Mouse (Mus musculus) liver, embryonic 16.5 days (tissue): Measurements from ENCODE around the gene Senp5. TPM values are rescaled to one million over a fixed set of nuclear protein-coding genes. Genes with fewer than 3 reads are reported as not detected.

Experiments used
- ATAC-seq: fragments of 200-750 bp; cut with Nextera tagmentation; 2 replicates; pipeline ENCODE4 v1.8.0; 2017; ENCODE audit warnings: low read depth, mild to moderate bottlenecking, moderate number of reproducible peaks, moderate library complexity
- H3K27ac ChIP-seq: fragments of 300-500 bp; sonication (generic); 2 replicates; pipeline ENCODE4 v1.5.1; 2014; ENCODE audit warnings: mild to moderate bottlenecking, low read length
- H3K27me3 ChIP-seq: fragments of 300-500 bp; sonication (generic); 2 replicates; pipeline ENCODE4 v1.6.1; 2014; ENCODE audit warnings: low read depth, low read length, mixed read lengths; ENCODE audit not compliant: control insufficient read depth, insufficient read depth
- H3K36me3 ChIP-seq: fragments of 300-500 bp; sonication (generic); 2 replicates; pipeline ENCODE4 v1.6.1; 2014; ENCODE audit warnings: mild to moderate bottlenecking; ENCODE audit not compliant: control insufficient read depth, insufficient read depth
- H3K4me1 ChIP-seq: fragments of 300-500 bp; sonication (generic); 2 replicates; pipeline ENCODE4 v1.6.1; 2014; ENCODE audit warnings: low read depth, low read length, mixed read lengths; ENCODE audit not compliant: control insufficient read depth
- H3K4me2 ChIP-seq: fragments of 300-500 bp; sonication (generic); 2 replicates; pipeline ENCODE4 v1.6.1; 2014; ENCODE audit warnings: low read depth, low read length, mixed read lengths
- H3K4me3 ChIP-seq: fragments of 300-500 bp; sonication (generic); 2 replicates; pipeline ENCODE4 v1.5.1; 2014; ENCODE audit warnings: low read depth, mild to moderate bottlenecking, low read length
- H3K9ac ChIP-seq: fragments of 300-500 bp; sonication (generic); 2 replicates; pipeline ENCODE4 v1.6.1; 2014; ENCODE audit warnings: low read depth, low read length
- H3K9me3 ChIP-seq: fragments of 300-500 bp; sonication (generic); replicated peaks from 2 replicates; pipeline ENCODE4 v1.6.1; 2016; ENCODE audit warnings: low read length; ENCODE audit not compliant: control insufficient read depth
- WGBS: fragments of 180-500 bp; shearing (Covaris S2); extraction: QIAGEN DNeasy Blood & Tissue Kit; methylation state at CpG from one replicate; pipeline ENCODE4 v1.1.7; 2014; ENCODE audit not compliant: insufficient replicate concordance; 5-methylcytosine and 5-hydroxymethylcytosine counted together
- polyA plus RNA-seq: library from polyadenylated mRNA; unstranded; fragments of >200 nt; fragmentation: Nextera tagmentation; extraction: Ambion mirVana; gene quantifications from 2 replicates; pipeline ENCODE4 v1.2.1, GENCODE M21; 2015

Gene Senp5
- polyA plus RNA-seq: 4.9 and 5.4 TPM in 2 replicates

DNA sequence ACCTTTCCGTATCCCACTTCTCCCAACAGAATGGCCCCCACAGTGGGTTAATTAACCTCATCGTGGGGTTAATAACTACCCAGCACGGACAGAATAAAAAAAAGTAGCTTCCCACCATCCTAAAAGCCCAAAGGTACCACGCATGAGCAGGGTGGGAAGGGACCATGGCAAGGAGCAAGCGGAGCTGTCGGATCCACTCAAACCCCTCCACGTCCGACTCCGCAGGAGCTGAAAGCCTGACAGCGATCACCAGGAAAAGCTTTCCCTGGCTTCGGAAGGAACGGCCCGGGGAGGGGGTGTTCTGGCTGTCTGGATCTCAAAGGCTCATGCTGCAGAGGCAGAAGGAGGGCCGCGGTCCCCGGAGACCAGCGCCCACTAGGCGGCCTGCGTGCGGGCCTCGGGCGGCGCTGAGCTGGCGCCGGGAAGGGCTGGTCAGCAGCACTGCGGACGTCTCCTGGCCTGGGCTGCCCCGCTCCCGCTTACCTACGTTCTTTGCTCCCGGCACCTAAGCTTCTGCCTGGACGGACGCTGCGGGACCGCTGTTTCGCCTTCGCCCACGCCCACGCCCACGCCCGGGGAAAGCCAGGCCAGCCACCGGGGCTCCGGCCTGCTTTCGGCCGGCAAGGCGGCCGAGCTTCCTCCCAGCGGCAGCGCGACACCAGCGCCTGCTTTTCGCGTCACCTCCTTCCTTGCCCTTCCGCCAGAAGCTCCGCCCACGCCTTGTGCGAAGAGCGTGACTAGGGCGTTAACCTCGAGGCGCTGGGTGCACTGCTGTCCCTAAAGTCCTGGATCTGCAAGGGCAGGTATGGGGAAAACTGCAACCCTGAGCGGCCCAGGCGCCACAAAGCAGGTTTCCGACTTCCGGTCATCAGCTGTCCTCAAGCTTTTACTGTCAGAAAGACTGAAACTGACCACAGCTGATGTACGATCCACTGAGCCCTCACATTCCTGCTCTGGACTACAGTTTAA is at the start of gene Senp5:
Senp5 (minus strand) TSS at position 779 of the 969 bp plus-strand sequence.
- H3K27me3 ChIP-seq: no peaks in the 10 kb centered on the region
- peak within 1 kb of the TSS; percentile 76 for H3K4me2 ChIP-seq
- WGBS: under 1% methylated on average over 66 of the region's 66 CpGs
- no peaks in the 10 kb centered on the region for H3K36me3 ChIP-seq
- peak; percentile 98 for ATAC-seq
- H3K4me3 ChIP-seq: peak within 1 kb of the TSS; percentile 96
- H3K27ac ChIP-seq: peak within 1 kb of the TSS; percentile 84
- H3K4me1 ChIP-seq: peaks cover 17% of the 10 kb centered on the region
- no peaks in the 10 kb centered on the region for H3K9me3 ChIP-seq
- peak within 1 kb of the TSS; percentile 87 for H3K9ac ChIP-seq

DNA sequence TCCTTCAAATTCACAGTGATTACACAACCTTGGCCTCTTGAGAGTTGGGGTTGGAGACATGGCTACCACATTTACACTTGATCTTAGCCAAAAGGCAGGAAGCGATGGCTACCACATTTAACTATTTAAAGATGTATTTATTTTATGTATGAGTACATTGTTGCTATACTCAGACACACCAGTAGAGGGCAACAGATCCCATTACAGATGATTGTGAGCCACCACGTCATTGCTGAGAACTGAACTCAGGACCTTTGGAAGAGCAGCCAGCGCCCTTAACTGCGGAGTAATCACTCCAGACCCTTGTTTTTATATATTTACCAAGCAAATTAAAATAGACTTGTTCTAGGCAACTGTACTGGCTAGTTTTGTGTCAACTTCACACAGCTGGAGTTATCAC is 39.3 kb upstream of the Senp5 start:
- Histone ChIP-seq H3K4me1 (no peaks in the 10 kb centered on the region), H3K9ac (no peak overlapping the region), H3K27ac (no peak overlapping the region), H3K36me3 (peaks cover 19% of the 10 kb centered on the region), H3K9me3 (no peaks in the 10 kb centered on the region), H3K27me3 (no peaks in the 10 kb centered on the region), H3K4me3 (no peak overlapping the region), H3K4me2 (no peak overlapping the region)
- 75% methylated on average over 4 of the region's 4 CpGs for WGBS
- no peak for ATAC-seq

DNA sequence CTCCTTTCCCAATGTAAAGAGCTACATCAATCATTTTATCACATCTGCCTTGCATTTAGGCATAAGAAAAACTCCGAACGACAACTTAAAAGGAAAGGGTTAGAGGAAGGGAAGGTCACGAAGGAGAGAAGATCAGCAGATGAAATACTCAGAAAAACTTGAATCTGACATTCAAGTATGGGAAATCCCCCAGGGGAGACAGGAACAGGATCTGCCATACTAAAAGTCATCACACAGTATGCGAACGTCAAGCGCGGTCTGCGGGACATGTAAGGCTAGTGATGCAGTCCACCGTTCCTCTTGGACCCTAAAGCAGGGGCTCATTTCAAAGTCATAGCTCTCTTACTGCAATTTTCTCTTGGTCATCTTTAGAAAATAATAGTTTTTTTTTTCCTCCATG is 16.6 kb upstream of the Senp5 start:
- Histone ChIP-seq H3K27me3 (no peaks in the 10 kb centered on the region), H3K9ac (no peak overlapping the region), H3K27ac (no peak overlapping the region), H3K4me2 (no peak overlapping the region), H3K36me3 (peaks cover 10% of the 10 kb centered on the region), H3K4me1 (no peaks in the 10 kb centered on the region), H3K9me3 (no peaks in the 10 kb centered on the region), H3K4me3 (no peak overlapping the region)
- ATAC-seq: no peak
- 88% methylated on average over 9 of the region's 9 CpGs for WGBS

DNA sequence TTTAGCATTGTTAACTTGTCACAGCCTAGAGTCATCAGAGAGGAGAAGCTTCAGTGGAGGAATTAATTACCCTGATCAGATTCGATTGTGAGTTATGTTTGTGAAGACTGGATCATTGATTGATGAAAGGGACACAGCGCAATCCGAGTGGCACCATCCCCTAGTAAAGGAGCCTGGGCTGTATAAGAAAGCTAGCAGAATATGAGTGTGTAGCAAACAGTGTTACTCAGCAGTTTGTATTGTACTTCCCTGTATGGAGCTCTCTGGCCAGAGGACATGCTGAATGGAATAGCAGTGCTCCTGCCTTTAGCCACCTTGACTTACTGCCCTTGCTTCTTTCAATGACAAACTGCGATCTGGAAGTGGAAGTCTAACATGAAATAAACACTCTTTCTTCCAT is 7.2 kb upstream of the Senp5 start:
- Histone ChIP-seq H3K4me3 (no peak overlapping the region), H3K27ac (no peak overlapping the region), H3K27me3 (no peaks in the 10 kb centered on the region), H3K4me1 (peaks cover 2% of the 10 kb centered on the region; the same call in 1 of the 2 replicates), H3K9ac (no peak overlapping the region), H3K9me3 (no peaks in the 10 kb centered on the region), H3K4me2 (no peak overlapping the region), H3K36me3 (no peaks in the 10 kb centered on the region)
- no peak for ATAC-seq
- WGBS: 47% methylated on average over 4 of the region's 4 CpGs

DNA sequence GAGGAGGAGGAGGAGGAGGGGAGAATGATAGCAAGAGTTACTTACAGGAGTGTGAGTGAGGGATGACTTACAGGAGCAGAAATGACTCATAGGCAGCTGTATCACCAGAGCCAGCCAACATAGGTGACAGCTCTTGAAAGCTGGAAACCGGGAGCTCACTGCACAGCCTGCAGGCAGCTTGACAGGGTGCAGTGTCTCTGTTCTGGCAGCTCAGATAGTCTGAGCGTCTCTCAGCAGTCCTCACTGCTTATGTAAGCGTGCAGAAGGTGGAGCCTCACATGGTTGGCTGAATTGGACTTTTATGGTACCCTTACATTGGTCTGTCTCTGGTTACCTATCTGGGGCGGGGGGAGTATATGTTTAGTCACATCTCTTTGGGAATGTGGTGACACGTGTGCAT is 6.8 kb upstream of the Senp5 start:
- H3K4me2 ChIP-seq: no peak overlapping the region
- peak; percentile 58 for ATAC-seq
- WGBS: 21% methylated on average over 5 of the region's 5 CpGs
- no peak overlapping the region for H3K9ac ChIP-seq
- H3K9me3 ChIP-seq: no peaks in the 10 kb centered on the region
- no peak overlapping the region for H3K27ac ChIP-seq
- H3K27me3 ChIP-seq: no peaks in the 10 kb centered on the region
- H3K4me3 ChIP-seq: no peak overlapping the region
- no peaks in the 10 kb centered on the region for H3K36me3 ChIP-seq
- H3K4me1 ChIP-seq: peaks cover 2% of the 10 kb centered on the region; the same call in 1 of the 2 replicates

DNA sequence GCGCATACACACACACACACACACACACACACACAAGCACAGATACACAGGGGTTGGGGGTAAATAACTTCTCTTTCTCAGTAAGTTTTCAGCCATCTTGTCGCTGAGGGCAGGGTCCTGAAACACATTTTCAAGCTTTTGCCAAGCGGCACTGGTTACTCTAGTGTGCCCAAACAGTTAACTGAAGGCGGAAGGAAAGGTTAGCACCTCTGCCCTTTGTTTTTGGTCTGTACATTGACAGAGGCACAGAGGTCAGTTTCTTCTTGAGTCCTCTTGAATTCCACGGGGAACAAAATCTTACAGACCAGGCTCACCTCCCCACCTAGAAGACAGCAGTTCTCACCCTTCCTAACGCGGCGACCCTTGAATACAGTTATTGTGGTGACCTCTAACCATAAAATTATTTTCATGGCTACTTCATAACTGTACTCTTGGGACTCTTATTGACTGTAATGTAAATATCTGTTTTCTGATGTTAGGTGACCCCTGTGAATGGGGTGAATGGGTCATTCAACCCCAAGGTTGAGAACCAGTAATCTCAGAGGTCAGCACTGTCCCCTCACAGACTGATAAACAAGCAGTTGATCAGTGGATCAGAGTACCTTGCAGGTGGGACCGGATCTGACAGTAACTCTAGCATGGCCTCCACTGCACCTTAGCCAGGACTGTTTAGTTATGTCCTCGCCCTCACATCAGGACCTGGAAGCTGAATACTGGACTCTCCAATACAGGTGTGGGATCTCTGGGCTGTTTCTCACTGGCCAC is 5.6 kb upstream of the Senp5 start:
- 53% methylated on average over 10 of the region's 10 CpGs for WGBS
- no peak overlapping the region for H3K4me3 ChIP-seq
- no peaks in the 10 kb centered on the region for H3K9me3 ChIP-seq
- no peaks in the 10 kb centered on the region for H3K36me3 ChIP-seq
- no peak overlapping the region for H3K9ac ChIP-seq
- peaks cover 3% of the 10 kb centered on the region for H3K4me1 ChIP-seq
- peak overlapping the region; percentile 66 for H3K27ac ChIP-seq
- H3K27me3 ChIP-seq: no peaks in the 10 kb centered on the region
- peak; percentile 66 for ATAC-seq
- peak overlapping the region; percentile 24 for H3K4me2 ChIP-seq

DNA sequence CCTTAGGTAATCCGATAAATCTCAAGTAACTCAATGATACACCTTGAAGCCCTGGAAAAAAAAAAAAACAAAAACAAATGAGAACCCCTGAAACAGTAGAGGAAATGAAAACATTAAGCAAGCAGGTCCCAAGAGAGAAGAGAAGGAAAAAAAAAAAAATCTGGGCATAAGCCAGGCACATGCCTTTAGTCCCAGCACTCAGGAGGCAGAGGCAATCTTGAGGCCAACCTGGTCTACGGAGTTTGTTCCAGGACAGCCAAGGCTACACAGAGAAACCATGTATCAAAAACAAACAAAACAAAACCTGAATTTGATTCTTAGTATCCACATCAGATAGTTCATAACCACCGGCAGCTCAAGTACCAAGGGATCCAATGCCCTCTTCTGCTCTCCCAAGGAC is 1.6 kb upstream of the Senp5 start:
- Histone ChIP-seq H3K36me3 (no peaks in the 10 kb centered on the region), H3K4me2 (no peak overlapping the region), H3K9ac (no peak overlapping the region), H3K4me1 (peaks cover 19% of the 10 kb centered on the region), H3K27ac (no peak overlapping the region), H3K9me3 (no peaks in the 10 kb centered on the region), H3K27me3 (no peaks in the 10 kb centered on the region), H3K4me3 (no peak overlapping the region)
- ATAC-seq: no peak
- WGBS: 74% methylated on average over 3 of the region's 3 CpGs

DNA sequence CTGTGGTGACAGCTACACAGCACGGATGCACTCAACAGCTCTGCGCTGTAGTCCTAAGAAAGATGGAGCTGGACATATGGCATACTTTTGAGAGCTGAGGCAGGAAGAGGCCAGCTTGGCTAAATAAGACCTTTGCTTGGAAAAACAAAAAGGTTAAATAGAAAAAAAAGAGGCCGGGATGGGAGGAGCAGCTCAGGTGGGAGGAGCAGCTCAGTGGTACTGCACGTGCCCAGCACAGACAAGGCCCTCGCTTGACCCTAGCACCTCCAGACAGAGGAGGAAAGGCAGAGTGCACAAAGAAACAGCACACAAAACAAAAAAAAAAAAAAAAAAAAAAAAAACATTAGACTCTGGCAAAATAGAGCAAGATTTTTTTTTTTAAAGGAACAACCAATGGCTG is 6.7 kb downstream of the Senp5 start:
- WGBS: 66% methylated on average over 5 of the region's 5 CpGs
- Histone ChIP-seq H3K27me3 (no peaks in the 10 kb centered on the region), H3K27ac (no peak overlapping the region), H3K4me1 (no peaks in the 10 kb centered on the region), H3K4me2 (no peak overlapping the region), H3K9me3 (no peaks in the 10 kb centered on the region), H3K4me3 (no peak overlapping the region), H3K9ac (no peak overlapping the region), H3K36me3 (peaks cover 3% of the 10 kb centered on the region; the same call in 1 of the 2 replicates)
- ATAC-seq: peak; percentile 70

DNA sequence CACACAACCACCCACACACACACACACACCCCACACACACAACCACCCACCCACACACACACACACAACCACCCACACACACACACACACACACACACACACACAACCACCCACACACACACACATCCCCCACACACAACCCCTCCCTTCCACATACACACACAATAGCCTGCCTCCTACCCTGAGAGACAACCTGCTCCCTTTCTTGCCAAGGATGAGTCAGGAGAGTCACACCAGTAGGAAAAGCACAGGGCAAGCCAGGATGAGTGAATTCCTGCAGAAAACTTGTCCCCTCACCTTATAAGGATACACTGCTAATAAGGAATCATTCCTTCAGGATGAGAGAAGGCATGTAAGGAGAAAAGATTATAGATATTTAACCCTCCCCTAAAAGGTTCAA is 9.1 kb downstream of the Senp5 start:
- H3K27ac ChIP-seq: no peak overlapping the region
- H3K27me3 ChIP-seq: no peaks in the 10 kb centered on the region
- no peak overlapping the region for H3K4me2 ChIP-seq
- H3K9ac ChIP-seq: no peak overlapping the region
- ATAC-seq: no peak
- no peaks in the 10 kb centered on the region for H3K9me3 ChIP-seq
- H3K4me3 ChIP-seq: no peak overlapping the region
- H3K36me3 ChIP-seq: peaks cover 3% of the 10 kb centered on the region; the same call in 1 of the 2 replicates
- no peaks in the 10 kb centered on the region for H3K4me1 ChIP-seq
